Mouse (Mus musculus) heart, adult 8-10 months (tissue): ENCODE measurements around the gene Dph2. TPM values are rescaled to one million over a fixed set of nuclear protein-coding genes. Genes with fewer than 3 reads are reported as not detected.

Experiments used
- DNase-seq: peaks from one replicate; pipeline ENCODE4 v3.0.0; 2022; ENCODE audit warnings: low spot score
- total RNA-seq, 4 experiments: library from RNA; stranded (reverse); gene quantifications; 2 replicates each; pipeline ENCODE4 v1.2.4; 2022

Dph2 gene
- total RNA-seq, 4 experiments from 2014 or later = 3.4 to 4.1 (median 3.9) TPM

- DNase-seq = no peak
These were observed 19.4 kb downstream of the Dph2 start, which contains the start of gene Ccdc24 for GRCm38 (mm10) chr4:117872471-117872886. Gene Ccdc24, minus strand, starts transcription at chr4:117872557.

- no peak for DNase-seq
These were observed 20.0 kb downstream of the Dph2 start for GRCm38 (mm10) chr4:117871787-117872186.

GRCm38 (mm10) chr4:117870437-117870836 lies 21.4 kb downstream of the Dph2 start:
- no peak for DNase-seq

- no peak for DNase-seq
These were observed 22.5 kb downstream of the Dph2 start for GRCm38 (mm10) chr4:117869317-117869716.

GRCm38 (mm10) chr4:117867823-117868222 lies 24.0 kb downstream of the Dph2 start:
- peak; percentile 35 for DNase-seq

GRCm38 (mm10) chr4:117867000-117867399 lies 24.8 kb downstream of the Dph2 start:
- no peak for DNase-seq

GRCm38 (mm10) chr4:117866083-117866482 lies 25.7 kb downstream of the Dph2 start:
- peak; percentile 56 for DNase-seq

- DNase-seq = no peak
These were observed 29.0 kb downstream of the Dph2 start for GRCm38 (mm10) chr4:117862823-117863222.

- DNase-seq = no peak
These were observed 31.3 kb downstream of the Dph2 start for GRCm38 (mm10) chr4:117860570-117860969.

- no peak for DNase-seq
These were observed 33.0 kb downstream of the Dph2 start for GRCm38 (mm10) chr4:117858794-117859193.

GRCm38 (mm10) chr4:117855146-117855545 lies 36.7 kb downstream of the Dph2 start:
- no peak for DNase-seq

- no peak for DNase-seq
These were observed 39.5 kb downstream of the Dph2 start for GRCm38 (mm10) chr4:117852152-117852868.

GRCm38 (mm10) chr4:117850871-117851270 lies 41.0 kb downstream of the Dph2 start:
- peak; percentile 69 for DNase-seq

- DNase-seq = no peak
These were observed 41.7 kb downstream of the Dph2 start for GRCm38 (mm10) chr4:117850176-117850575.

GRCm38 (mm10) chr4:117849506-117849905 lies 42.3 kb downstream of the Dph2 start:
- no peak for DNase-seq

GRCm38 (mm10) chr4:117849063-117849462 lies 42.8 kb downstream of the Dph2 start:
- DNase-seq = no peak

GRCm38 (mm10) chr4:117847011-117847410 lies 44.8 kb downstream of the Dph2 start:
- no peak for DNase-seq

- DNase-seq = no peak
These were observed 45.6 kb downstream of the Dph2 start for GRCm38 (mm10) chr4:117846261-117846660.

- no peak for DNase-seq
These were observed 46.5 kb downstream of the Dph2 start for GRCm38 (mm10) chr4:117845316-117845715.

GRCm38 (mm10) chr4:117844467-117844866 lies 47.4 kb downstream of the Dph2 start:
- no peak for DNase-seq

- no peak for DNase-seq
These were observed 48.7 kb downstream of the Dph2 start for GRCm38 (mm10) chr4:117843101-117843500.

- DNase-seq = no peak
These were observed 50.3 kb downstream of the Dph2 start for GRCm38 (mm10) chr4:117841566-117841965.

GRCm38 (mm10) chr4:117840821-117841220 lies 51.0 kb downstream of the Dph2 start:
- no peak for DNase-seq

GRCm38 (mm10) chr4:117839366-117839765 lies 52.5 kb downstream of the Dph2 start:
- DNase-seq = no peak
